Mouse (Mus musculus) right cerebral cortex, postnatal 10 days (tissue): ENCODE results near the gene Srsf3.
"Not testable (repeated sequence)": the region's sequence is repeated elsewhere in the genome, so short reads cannot be mapped to it uniquely, and the experiment has no call there.

Experiments used
- DNase-seq, 2 experiments: peaks; one replicate each; pipeline ENCODE4 v3.0.0; 2021; ENCODE audit warnings: low spot score in 2 of 2

Gene Srsf3

DNA sequence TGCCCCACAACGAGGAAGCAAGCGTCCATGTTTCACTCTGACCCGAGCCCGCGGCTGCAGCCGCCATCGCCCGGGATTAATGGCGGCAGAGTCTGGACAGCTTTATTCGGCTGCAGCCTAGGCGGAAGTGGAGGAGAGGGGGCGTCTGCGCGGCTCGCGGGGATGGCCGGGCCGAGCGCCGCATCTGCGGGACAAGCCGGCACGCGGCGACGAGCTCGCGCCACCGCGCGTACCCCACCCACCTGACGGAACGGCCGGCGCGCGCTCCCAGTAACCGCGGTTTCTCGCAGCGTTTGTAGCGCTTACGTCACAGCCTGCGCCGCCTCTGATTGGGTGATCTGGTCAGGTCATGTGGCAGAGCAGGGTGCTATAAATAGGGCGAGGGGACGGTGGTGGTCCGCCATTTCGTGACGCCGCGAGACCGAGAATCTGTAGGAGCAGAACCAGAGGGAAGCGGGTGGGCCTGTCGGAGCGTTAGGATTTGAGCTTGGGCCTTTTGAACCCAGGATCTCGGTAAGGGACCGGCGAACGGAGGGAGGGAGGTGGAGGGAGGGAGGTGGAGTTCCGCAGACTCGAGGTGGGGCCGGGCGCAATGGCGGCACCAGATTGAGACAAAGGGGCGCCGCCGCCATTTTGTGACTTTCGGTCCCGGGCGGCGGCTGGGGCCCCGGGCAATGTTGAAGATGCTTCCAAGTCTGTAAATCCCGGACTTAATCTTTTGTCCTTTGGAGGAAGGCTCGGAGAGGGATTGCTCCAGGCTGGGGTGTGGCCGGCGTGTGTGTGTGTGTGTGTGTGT lies at the start of gene Srsf3:
Srsf3 (plus strand) TSS at position 355 of the 796 bp plus-strand sequence.
- DNase-seq: peak; percentile 100

DNA sequence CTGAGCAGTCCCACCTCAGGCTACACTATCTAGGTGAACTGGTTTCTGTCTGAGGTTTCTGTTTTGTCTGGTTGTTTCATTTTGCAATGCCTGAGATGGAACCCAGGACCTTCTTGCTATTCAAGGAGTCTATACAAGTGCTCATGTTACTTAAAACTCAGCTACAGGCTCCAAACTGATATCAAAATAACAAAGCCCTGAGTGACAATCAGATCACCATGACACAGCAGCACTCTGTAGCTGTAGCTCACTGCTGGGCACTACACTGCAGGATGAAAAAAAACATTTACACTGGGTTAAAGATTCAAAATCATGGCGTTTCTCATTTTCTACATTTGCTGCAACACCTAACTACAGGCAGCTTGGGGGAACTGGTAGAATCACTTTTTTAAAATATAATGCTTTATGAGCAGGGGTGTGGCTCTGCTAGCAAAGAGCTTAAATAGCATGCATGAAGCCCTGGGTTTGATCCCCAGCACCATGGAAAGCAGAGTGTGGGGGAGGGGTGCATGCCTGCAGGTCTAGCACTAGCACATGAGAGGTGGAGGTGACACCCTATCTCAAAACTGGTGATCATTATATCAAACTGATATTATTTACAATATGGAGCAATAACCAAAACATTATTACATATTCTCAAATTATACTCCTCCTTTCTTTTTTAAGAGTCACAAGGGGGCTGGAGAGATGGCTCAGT lies 47.6 kb upstream of the Srsf3 start:
- no peak for DNase-seq

- DNase-seq: no peak
Measured at GRCm38 (mm10) chr17:28986833-28987232, 45.6 kb upstream of the Srsf3 start.

DNA sequence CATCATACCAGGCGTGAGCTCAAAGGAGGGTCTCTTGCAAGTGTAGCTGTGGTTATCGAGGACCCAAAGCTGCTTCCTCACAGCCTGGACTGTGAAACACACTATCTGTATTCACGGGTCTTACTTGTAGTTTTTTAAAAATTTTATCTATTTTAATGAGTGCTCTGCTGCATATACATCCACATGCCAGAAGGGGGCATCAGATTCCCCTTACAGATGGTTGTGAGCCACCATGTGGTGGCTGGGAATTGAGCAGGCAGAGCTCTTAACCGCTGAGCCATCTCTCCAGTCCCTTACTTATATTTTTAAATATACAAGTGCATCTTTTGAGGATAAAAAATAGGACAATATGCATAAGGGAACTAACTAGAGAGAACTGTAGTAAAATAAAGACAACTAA lies 44.7 kb upstream of the Srsf3 start:
- DNase-seq: peak; percentile 52 to 63

DNA sequence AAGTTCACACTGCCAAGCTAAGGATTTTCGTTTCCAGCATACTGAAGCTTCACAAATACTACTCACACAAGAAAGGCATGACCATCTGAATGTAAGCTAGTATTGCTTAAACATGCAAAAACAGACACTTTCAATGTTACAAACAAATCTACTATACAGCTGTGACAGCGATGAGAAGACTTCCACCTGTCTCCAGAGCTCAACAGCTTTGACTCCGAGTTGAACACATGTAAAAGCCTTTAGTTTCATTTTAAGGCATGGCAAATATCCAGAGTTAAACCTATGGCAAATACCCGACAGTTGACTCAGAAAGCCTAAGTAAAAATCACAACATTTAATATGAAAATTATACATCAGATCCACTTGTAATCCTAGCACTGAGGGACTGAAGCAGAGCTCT lies 44.1 kb upstream of the Srsf3 start:
- DNase-seq: no peak

- no peak for DNase-seq
Measured at GRCm38 (mm10) chr17:28988996-28989395, 43.4 kb upstream of the Srsf3 start.

- no peak for DNase-seq
Measured at GRCm38 (mm10) chr17:28990060-28990459, 42.4 kb upstream of the Srsf3 start.

GRCm38 (mm10) chr17:28991286-28991685 lies 41.1 kb upstream of the Srsf3 start:
- no peak for DNase-seq

- DNase-seq: peak; percentile 69
Measured at GRCm38 (mm10) chr17:28992105-28992504, 40.3 kb upstream of the Srsf3 start.

GRCm38 (mm10) chr17:28993004-28993403 lies 39.4 kb upstream of the Srsf3 start:
- not testable (repeated sequence) for DNase-seq

- no peak for DNase-seq
Measured at GRCm38 (mm10) chr17:28994615-28995014, 37.8 kb upstream of the Srsf3 start.

- no peak for DNase-seq
Measured at GRCm38 (mm10) chr17:29000465-29000864, 32.0 kb upstream of the Srsf3 start.

DNA sequence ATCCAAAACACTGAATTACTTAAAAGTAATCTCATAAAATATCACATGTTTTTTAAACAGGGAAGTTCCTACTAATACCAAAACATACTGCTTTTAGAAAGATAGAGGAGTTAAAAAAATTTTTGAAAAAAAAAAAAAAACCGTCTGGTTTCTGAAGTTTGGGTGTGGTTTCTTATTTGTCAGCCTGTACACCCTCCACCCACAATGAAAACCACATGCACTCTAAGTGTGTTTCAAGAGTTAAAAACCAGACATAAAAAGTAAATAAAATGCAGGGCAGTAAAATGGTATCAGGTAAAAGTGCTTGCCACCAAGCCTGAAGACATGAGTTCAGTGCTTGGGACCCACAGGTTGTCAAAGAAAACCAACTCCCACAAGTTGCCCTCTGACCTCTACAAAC lies 28.7 kb upstream of the Srsf3 start:
- DNase-seq: no peak

GRCm38 (mm10) chr17:29005002-29005401 lies 27.4 kb upstream of the Srsf3 start:
- no peak for DNase-seq

GRCm38 (mm10) chr17:29006812-29007211 lies 25.6 kb upstream of the Srsf3 start:
- DNase-seq: no peak

DNA sequence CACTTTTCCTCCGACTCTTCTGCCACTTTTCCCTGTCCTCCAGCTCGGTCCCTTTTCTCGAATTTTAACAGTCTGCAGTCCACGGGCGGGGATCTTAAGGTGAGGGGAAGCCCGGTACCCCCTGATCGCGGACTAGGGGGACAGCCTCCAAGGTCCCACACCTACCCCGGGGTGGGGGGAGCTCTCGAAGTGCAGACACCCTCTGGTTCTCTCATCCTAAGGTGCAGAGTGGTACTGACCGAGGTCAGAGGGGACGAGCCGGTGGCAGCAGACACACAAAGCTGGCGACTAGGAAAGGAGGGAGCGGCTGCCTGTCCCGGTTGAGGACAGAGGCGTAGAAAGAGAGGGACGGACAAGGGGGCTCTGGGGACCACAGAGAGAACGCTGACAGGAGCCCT lies 25.2 kb upstream of the Srsf3 start:
- peak in 1 of 2 experiments; percentile 36 for DNase-seq

DNA sequence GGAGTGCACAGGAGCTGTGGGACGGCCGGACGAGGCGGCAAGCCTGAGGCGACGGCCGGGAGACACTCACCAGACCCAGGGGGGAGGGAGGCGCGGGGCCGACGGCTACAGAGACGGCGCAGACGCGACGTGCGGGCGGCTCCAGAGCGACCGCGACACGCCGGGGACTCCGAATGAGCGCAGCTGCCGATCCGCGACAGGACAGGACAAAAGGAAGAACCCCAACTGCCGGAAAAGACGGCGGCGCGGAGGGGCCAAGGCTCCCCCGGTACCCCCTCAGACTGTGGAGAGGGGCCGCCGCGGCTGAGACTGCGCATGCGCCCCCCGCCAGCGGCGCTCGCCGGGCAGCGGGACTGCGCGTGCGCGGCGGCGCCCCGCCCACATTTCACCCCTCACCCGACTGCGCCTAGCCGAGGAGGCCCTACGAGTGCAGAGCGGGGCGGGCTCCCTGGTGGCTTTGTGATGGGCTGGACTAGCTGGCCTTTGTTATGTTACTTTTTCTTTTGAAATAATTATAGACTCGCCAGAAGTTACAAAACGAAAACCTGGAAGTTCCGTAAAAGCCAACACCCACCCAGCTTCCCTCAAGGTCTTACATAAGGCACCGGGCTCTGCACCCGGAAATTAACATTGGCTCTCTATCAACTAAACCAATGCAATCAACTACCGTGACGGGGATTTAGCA lies 24.6 kb upstream of the Srsf3 start, which contains the start of gene Stk38:
Stk38 (minus strand) TSS at position 355 of the 685 bp plus-strand sequence.
- peak; percentile 91 to 92 for DNase-seq

GRCm38 (mm10) chr17:29008326-29008650 lies 24.1 kb upstream of the Srsf3 start:
- DNase-seq: peak in 1 of 2 experiments; percentile 36

GRCm38 (mm10) chr17:29009181-29009580 lies 23.2 kb upstream of the Srsf3 start:
- no peak for DNase-seq

DNA sequence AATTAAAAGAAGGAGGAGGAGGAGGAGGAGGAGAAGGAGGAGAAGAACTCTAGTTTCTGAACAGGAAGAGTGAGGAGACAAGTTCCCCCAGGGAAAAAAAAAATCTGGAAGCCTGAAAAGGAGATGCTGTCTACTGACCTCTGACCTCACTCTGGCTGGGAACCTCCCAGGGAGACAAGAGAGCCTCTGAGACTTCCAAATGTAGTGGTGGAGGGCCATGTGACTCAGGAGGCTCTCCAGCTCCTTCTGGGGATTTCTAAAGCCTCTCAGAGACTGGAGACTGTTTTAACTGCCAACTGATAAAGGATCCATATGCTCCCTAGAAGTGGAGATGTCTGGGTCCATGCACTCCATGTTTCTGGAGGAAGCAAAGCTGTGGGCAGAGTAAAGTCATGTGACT lies 18.2 kb upstream of the Srsf3 start:
- DNase-seq: no peak

- no peak for DNase-seq
Measured at GRCm38 (mm10) chr17:29015638-29016037, 16.8 kb upstream of the Srsf3 start.

DNA sequence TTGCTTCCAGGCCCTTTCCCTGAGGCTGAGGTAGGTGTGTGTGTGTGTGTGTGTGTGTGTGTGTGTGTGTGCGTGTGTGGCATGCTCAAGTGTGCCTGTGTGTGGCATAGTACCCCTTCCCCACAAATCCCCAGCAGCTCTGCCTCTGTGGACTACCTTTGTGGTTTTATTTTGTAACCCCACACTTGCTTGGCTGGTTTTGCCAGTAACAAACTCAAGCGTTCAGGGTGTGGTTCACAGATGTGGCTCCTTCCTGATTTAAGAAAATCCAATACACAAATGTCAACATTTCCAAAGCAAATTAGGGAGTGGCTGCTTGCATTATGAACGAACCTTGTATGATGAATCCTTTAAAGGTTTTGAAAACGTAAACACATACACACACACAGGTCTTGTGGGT lies 15.7 kb upstream of the Srsf3 start:
- no peak for DNase-seq
